Mouse (Mus musculus): ENCODE data around the gene Btbd9. TPM values are rescaled to one million over a fixed set of nuclear protein-coding genes. Genes with fewer than 3 reads are reported as not detected.

The Btbd9 gene
- polyA plus RNA-seq, 1 experiment: 21.3 TPM

DNA sequence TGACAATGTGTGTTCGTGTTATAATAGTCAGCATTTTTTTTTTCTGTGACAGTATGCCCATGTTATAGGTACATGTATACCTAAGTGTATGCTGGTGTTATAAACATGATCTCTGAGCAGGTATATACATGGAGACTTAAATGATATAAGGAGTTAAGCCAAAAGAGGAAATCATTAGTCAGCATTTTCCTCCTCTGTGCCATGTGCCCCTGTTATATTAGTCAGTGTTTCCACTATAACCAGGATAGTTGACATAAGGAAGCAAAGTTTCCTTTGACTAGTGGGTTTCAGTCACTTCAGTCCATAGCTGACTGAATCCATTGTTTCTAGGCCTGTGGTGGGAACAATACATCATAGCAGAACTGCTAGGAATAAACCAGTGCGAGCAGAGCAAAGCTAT, 81.1 kb downstream of the Btbd9 start:
- no peaks in the 10 kb centered on the region for H3K79me2 ChIP-seq (ENCODE audit: control insufficient read depth, insufficient read depth)
- no peaks in the 10 kb centered on the region for H3K27me3 ChIP-seq (ENCODE audit: control insufficient read depth, insufficient read depth, insufficient read length)
- no peak overlapping the region for H3ac ChIP-seq (ENCODE audit: control insufficient read depth, insufficient read length)
- H3K36me3 ChIP-seq (ENCODE audit: control insufficient read depth, insufficient read depth): no peaks in the 10 kb centered on the region
- no peak overlapping the region for H3K4me2 ChIP-seq (ENCODE audit: low read depth)
- H3K4me3 ChIP-seq: no peak overlapping the region
- TF ChIP-seq USF1 (IDR thresholded peaks at IDR 0.05; ENCODE audit: low read depth): no peak
- no peak for TF ChIP-seq POLR2A (IDR thresholded peaks at IDR 0.05; ENCODE audit: insufficient read length, low read depth)

DNA sequence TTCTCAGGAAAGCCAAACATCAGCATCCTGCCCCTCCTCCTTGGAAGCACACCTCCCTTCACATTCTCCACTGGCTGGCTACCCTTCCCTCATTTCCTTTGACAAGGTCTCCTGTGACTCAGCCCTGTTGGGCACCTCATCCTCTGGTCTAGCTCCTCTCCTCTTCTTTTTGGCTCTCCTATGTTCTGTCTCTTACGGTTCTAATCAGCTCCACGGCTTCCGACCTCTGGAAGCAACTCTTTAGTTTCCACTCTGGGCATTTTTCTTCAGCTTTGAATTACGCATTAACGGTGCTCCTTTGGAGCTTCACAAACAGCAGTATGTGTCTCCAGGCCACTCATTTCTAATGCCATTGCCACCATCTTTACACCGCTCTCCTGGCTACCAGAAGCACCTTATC, 82.8 kb downstream of the Btbd9 start:
- no peak for TF ChIP-seq SRF (IDR thresholded peaks at IDR 0.05; ENCODE audit: control insufficient read depth, insufficient read length, low read depth)
- no peak for TF ChIP-seq MYOD1 (IDR thresholded peaks at IDR 0.05; ENCODE audit: control insufficient read depth in 1 of 3, insufficient read length in 2 of 3, low read depth in 2 of 3)
- TF ChIP-seq REST (IDR thresholded peaks at IDR 0.05; ENCODE audit: insufficient read depth, insufficient read length): no peak
- no peak for TF ChIP-seq POLR2A (IDR thresholded peaks at IDR 0.05; ENCODE audit: insufficient read length, low read depth)
- TF ChIP-seq MAX (IDR thresholded peaks at IDR 0.05; ENCODE audit: low read depth): no peak
- no peak for TF ChIP-seq TCF12 (IDR thresholded peaks at IDR 0.05; ENCODE audit: insufficient read depth, poor library complexity, severe bottlenecking)
- no peak for TF ChIP-seq E2F4 (IDR thresholded peaks at IDR 0.05; ENCODE audit: insufficient read depth)
- no peak for TF ChIP-seq USF1 (IDR thresholded peaks at IDR 0.05; ENCODE audit: low read depth)
- TF ChIP-seq TCF3 (IDR thresholded peaks at IDR 0.05; ENCODE audit: insufficient read length, low read depth): no peak
- no peak for TF ChIP-seq CEBPB (IDR thresholded peaks at IDR 0.05; ENCODE audit: insufficient read depth, poor library complexity, severe bottlenecking)
- TF ChIP-seq POLR2AphosphoS2 (IDR thresholded peaks at IDR 0.05; ENCODE audit: insufficient read length, low read depth): no peak
- TF ChIP-seq MYOG (IDR thresholded peaks at IDR 0.05; ENCODE audit: control insufficient read depth in 1 of 3, insufficient read depth in 1 of 3, insufficient read length in 2 of 3, low read depth in 2 of 3): no peak
- Histone ChIP-seq H3K27me3 (ENCODE audit: control insufficient read depth, insufficient read depth, insufficient read length) (no peaks in the 10 kb centered on the region), H3K4me3 (no peak overlapping the region)

DNA sequence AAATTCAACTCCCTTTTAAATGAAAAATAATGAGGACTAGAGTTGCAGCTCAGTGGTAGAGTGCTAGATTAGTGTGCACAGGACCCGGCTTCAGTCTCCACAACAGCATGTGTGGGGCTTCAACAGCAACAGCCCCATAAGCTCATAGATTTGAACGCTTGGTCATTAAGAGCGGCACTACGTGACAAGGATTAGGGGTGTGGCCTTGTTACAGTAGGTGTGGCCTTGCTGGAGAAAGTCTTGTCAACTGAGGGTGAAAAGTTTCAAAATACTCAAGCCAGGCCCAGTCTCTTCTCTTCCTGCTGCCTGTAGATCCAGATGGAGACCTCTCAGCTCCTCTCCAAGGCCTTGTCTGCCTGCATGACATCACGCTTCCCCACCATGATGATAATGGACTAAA, 84.1 kb downstream of the Btbd9 start:
- Histone ChIP-seq H3K4me2 (ENCODE audit: low read depth) (no peak overlapping the region), H3K79me2 (ENCODE audit: control insufficient read depth, insufficient read depth) (no peaks in the 10 kb centered on the region), H3K36me3 (ENCODE audit: control insufficient read depth, insufficient read depth) (no peaks in the 10 kb centered on the region), H3K27me3 (ENCODE audit: control insufficient read depth, insufficient read depth, insufficient read length) (no peaks in the 10 kb centered on the region), H3ac (ENCODE audit: control insufficient read depth, insufficient read length) (no peak overlapping the region), H3K4me3 (no peak overlapping the region)
- no peak for TF ChIP-seq MAX (IDR thresholded peaks at IDR 0.05; ENCODE audit: low read depth)
- TF ChIP-seq USF1 (IDR thresholded peaks at IDR 0.05; ENCODE audit: low read depth): no peak

More for the DNA sequence above, 82.8 kb downstream of the Btbd9 start:
- Histone ChIP-seq H3ac (ENCODE audit: control insufficient read depth, insufficient read length) (no peak overlapping the region), H3K36me3 (ENCODE audit: control insufficient read depth, insufficient read depth) (no peaks in the 10 kb centered on the region), H3K79me2 (ENCODE audit: control insufficient read depth, insufficient read depth) (no peaks in the 10 kb centered on the region), H3K4me2 (ENCODE audit: low read depth) (no peak overlapping the region)

DNA sequence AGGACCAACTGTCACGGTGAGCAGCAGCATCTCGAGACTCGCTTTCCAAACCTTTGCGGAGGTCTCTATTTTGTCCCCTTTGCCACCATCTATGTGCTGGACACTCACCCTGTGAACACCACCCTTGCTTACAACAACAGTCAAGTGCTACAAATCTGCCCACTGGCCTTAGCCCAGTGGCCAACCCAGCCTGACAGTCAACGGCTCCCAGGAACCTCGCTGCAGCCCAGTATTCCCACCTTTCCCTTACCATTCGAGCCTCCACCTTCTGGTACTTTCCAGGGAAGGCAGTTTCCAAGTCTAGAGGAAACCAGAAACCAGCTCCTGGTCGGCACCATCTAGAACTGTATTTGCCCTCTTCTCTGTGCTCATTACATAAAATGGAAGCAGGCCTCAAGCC, 84.7 kb downstream of the Btbd9 start:
- no peaks in the 10 kb centered on the region for H3K36me3 ChIP-seq (ENCODE audit: control insufficient read depth, insufficient read depth)
- H3ac ChIP-seq (ENCODE audit: control insufficient read depth, insufficient read length): no peak overlapping the region
- TF ChIP-seq REST (IDR thresholded peaks at IDR 0.05; ENCODE audit: insufficient read depth, insufficient read length) (no peak), POLR2A (IDR thresholded peaks at IDR 0.05; ENCODE audit: insufficient read length, low read depth) (no peak)
- no peak overlapping the region for H3K4me2 ChIP-seq (ENCODE audit: low read depth)
- no peaks in the 10 kb centered on the region for H3K79me2 ChIP-seq (ENCODE audit: control insufficient read depth, insufficient read depth)
- no peaks in the 10 kb centered on the region for H3K27me3 ChIP-seq (ENCODE audit: control insufficient read depth, insufficient read depth, insufficient read length)
- no peak overlapping the region for H3K4me3 ChIP-seq

DNA sequence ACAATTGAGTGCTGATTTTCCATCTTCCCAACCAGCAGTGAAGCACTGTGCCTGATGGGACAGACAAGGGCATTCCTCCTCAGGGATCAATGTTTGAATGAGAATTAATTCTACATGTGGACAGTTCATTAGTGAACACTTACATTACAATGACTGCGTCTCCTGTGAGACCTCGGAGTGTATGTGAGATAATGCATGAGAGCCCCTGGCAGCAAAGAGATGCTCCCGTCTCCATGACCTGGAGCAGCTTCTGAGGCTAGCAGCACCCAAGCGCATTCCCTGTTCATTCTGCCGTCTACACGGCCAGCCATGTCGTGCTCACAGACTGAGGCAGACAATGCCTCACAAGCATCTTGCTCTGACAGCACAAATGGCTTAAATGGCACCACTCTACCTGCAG, 85.7 kb downstream of the Btbd9 start:
- H3K4me3 ChIP-seq: no peak overlapping the region
- H3K27me3 ChIP-seq (ENCODE audit: control insufficient read depth, insufficient read depth, insufficient read length): no peaks in the 10 kb centered on the region
- no peaks in the 10 kb centered on the region for H3K36me3 ChIP-seq (ENCODE audit: control insufficient read depth, insufficient read depth)
- no peak overlapping the region for H3ac ChIP-seq (ENCODE audit: control insufficient read depth, insufficient read length)
- H3K4me2 ChIP-seq (ENCODE audit: low read depth): no peak overlapping the region
- TF ChIP-seq SRF (IDR thresholded peaks at IDR 0.05; ENCODE audit: control insufficient read depth, insufficient read length, low read depth) (no peak), REST (IDR thresholded peaks at IDR 0.05; ENCODE audit: insufficient read depth, insufficient read length) (no peak), MAX (IDR thresholded peaks at IDR 0.05; ENCODE audit: low read depth) (no peak), MYOG (IDR thresholded peaks at IDR 0.05; ENCODE audit: control insufficient read depth in 1 of 3, insufficient read depth in 1 of 3, insufficient read length in 2 of 3, low read depth in 2 of 3) (no peak), CEBPB (IDR thresholded peaks at IDR 0.05; ENCODE audit: insufficient read depth, poor library complexity, severe bottlenecking) (no peak), E2F4 (IDR thresholded peaks at IDR 0.05; ENCODE audit: insufficient read depth) (no peak), POLR2AphosphoS2 (IDR thresholded peaks at IDR 0.05; ENCODE audit: insufficient read length, low read depth) (no peak), POLR2A (IDR thresholded peaks at IDR 0.05; ENCODE audit: insufficient read length, low read depth) (no peak), TCF3 (IDR thresholded peaks at IDR 0.05; ENCODE audit: insufficient read length, low read depth) (no peak), TCF12 (IDR thresholded peaks at IDR 0.05; ENCODE audit: insufficient read depth, poor library complexity, severe bottlenecking) (no peak), USF1 (IDR thresholded peaks at IDR 0.05; ENCODE audit: low read depth) (no peak), MYOD1 (IDR thresholded peaks at IDR 0.05; ENCODE audit: control insufficient read depth in 1 of 3, insufficient read length in 2 of 3, low read depth in 2 of 3) (no peak)
- no peaks in the 10 kb centered on the region for H3K79me2 ChIP-seq (ENCODE audit: control insufficient read depth, insufficient read depth)

DNA sequence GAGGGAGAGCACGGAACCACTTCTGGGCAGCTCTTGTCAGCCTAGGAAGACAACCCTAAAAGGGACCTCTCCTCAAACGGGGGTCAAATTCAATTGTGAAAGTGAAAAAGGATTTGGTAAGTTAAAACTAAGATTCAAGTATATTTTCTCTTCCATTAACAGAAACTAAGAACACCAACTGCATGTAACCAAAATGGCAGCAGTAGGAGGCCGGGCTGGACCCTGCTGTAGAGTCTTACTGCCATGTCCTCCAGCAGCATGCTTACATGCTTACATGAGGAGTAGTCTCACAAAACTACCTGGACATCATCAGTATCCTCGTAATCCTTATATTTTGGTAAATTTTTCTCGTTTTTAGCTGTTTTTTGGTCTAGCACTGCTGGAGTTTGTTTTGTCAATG, 86.2 kb downstream of the Btbd9 start:
- Histone ChIP-seq H3ac (ENCODE audit: control insufficient read depth, insufficient read length) (no peak overlapping the region), H3K36me3 (ENCODE audit: control insufficient read depth, insufficient read depth) (no peaks in the 10 kb centered on the region), H3K4me3 (no peak overlapping the region), H3K79me2 (ENCODE audit: control insufficient read depth, insufficient read depth) (no peaks in the 10 kb centered on the region), H3K4me2 (ENCODE audit: low read depth) (no peak overlapping the region), H3K27me3 (ENCODE audit: control insufficient read depth, insufficient read depth, insufficient read length) (no peaks in the 10 kb centered on the region)
- TF ChIP-seq POLR2A (IDR thresholded peaks at IDR 0.05; ENCODE audit: insufficient read length, low read depth): no peak
- no peak for TF ChIP-seq MYOG (IDR thresholded peaks at IDR 0.05; ENCODE audit: control insufficient read depth in 1 of 3, insufficient read depth in 1 of 3, insufficient read length in 2 of 3, low read depth in 2 of 3)
- no peak for TF ChIP-seq MAX (IDR thresholded peaks at IDR 0.05; ENCODE audit: low read depth)
- no peak for TF ChIP-seq CEBPB (IDR thresholded peaks at IDR 0.05; ENCODE audit: insufficient read depth, poor library complexity, severe bottlenecking)
- no peak for TF ChIP-seq TCF12 (IDR thresholded peaks at IDR 0.05; ENCODE audit: insufficient read depth, poor library complexity, severe bottlenecking)
- TF ChIP-seq POLR2AphosphoS2 (IDR thresholded peaks at IDR 0.05; ENCODE audit: insufficient read length, low read depth): no peak
- no peak for TF ChIP-seq REST (IDR thresholded peaks at IDR 0.05; ENCODE audit: insufficient read depth, insufficient read length)
- TF ChIP-seq MYOD1 (IDR thresholded peaks at IDR 0.05; ENCODE audit: control insufficient read depth in 1 of 3, insufficient read length in 2 of 3, low read depth in 2 of 3): no peak
